Mouse (Mus musculus) liver, postnatal 0 days (tissue): ENCODE data around the gene Wipf2. TPM values are rescaled to one million over a fixed set of nuclear protein-coding genes. Genes with fewer than 3 reads are reported as not detected.
A peak's percentile ranks its signal among the peaks of the same experiment; 100 is the strongest.

Source experiments
- ATAC-seq: fragments of 200-750 bp; cut with Nextera tagmentation; 2 replicates; pipeline ENCODE4 v1.8.0; 2017; ENCODE audit warnings: mild to moderate bottlenecking, moderate library complexity
- DNase-seq: peaks from one replicate; pipeline ENCODE4 v3.0.0-alpha.2; 2016
- H3K27ac ChIP-seq: fragments of 300-500 bp; sonication (generic); 2 replicates; pipeline ENCODE4 v1.5.1; 2014; ENCODE audit warnings: antibody characterized with exemption, moderate library complexity, mild to moderate bottlenecking, low read depth
- H3K27me3 ChIP-seq: fragments of 300-500 bp; sonication (generic); 2 replicates; pipeline ENCODE4 v1.6.1; 2014; ENCODE audit warnings: low read length, control low read depth, mixed read lengths; ENCODE audit not compliant: insufficient read depth
- H3K36me3 ChIP-seq: fragments of 300-500 bp; sonication (generic); replicated peaks from 2 replicates; pipeline ENCODE4 v1.6.1; 2014; ENCODE audit warnings: mild to moderate bottlenecking, control low read depth, low read length, moderate library complexity, mixed read lengths; ENCODE audit not compliant: insufficient read depth
- H3K4me1 ChIP-seq: fragments of 300-500 bp; sonication (generic); 2 replicates; pipeline ENCODE4 v1.6.1; 2014; ENCODE audit warnings: antibody characterized with exemption, mild to moderate bottlenecking, control low read depth; ENCODE audit not compliant: insufficient read depth
- H3K4me2 ChIP-seq: fragments of 300-500 bp; sonication (generic); 2 replicates; pipeline ENCODE4 v1.6.1; 2014; ENCODE audit warnings: low read depth, mild to moderate bottlenecking, low read length, moderate library complexity, mixed read lengths
- H3K4me3 ChIP-seq: fragments of 300-500 bp; sonication (generic); 2 replicates; pipeline ENCODE4 v1.5.1; 2014; ENCODE audit warnings: low read depth, low read length
- H3K9ac ChIP-seq: fragments of 300-500 bp; sonication (generic); replicated peaks from 2 replicates; pipeline ENCODE4 v1.6.1; 2014; ENCODE audit warnings: mild to moderate bottlenecking, moderate library complexity
- H3K9me3 ChIP-seq: fragments of 300-500 bp; sonication (generic); 2 replicates; pipeline ENCODE4 v1.6.1; 2016; ENCODE audit warnings: mild to moderate bottlenecking, control low read depth, low read length, mixed read lengths
- CTCF ChIP-seq: sonication (generic); IDR thresholded peaks from 2 replicates; pipeline ENCODE4 v1.5.1; 2016; ENCODE audit warnings: antibody characterized with exemption, low read depth
- EP300 ChIP-seq: IDR thresholded peaks from 2 replicates; pipeline ENCODE4 v1.6.1; 2016; ENCODE audit warnings: antibody characterized with exemption, low read depth, mild to moderate bottlenecking
- whole genome bisulfite sequencing: fragments of 180-500 bp; shearing (Covaris S2); extraction: QIAGEN DNeasy Blood & Tissue Kit; methylation state at CpG from one replicate; pipeline ENCODE4 v1.1.7; 2014; ENCODE audit not compliant: insufficient replicate concordance; 5-methylcytosine and 5-hydroxymethylcytosine counted together
- polyA plus RNA-seq: library from polyadenylated mRNA; unstranded; fragments of >200 nt; fragmentation: Nextera tagmentation; extraction: Ambion mirVana; gene quantifications from 2 replicates; pipeline ENCODE4 v1.2.1, GENCODE M21; 2015

Wipf2 gene
- polyA plus RNA-seq, 1 experiment from 2014 or later: 1.2 TPM

DNA sequence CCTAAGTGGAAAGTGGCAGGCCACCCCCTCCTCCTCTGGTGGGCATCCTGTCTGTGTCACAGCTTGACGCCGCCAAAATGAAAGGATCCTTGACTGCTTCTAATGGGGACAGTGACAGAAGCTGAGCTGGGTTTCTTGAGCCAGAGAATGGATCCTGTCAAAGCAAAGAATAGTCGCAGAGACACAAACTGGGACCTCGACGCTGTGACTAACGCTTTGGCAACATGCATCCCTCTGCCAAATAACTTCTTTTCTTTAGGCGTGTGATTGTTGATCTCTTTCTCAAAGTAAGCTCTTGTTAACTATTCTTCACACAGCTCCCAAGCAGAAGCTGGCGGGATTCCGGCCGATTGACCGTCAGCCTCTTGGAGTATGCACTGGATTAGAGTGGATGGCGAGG lies 3.9 kb downstream of the Wipf2 start:
- H3K27me3 ChIP-seq: no peaks in the 10 kb centered on the region

DNA sequence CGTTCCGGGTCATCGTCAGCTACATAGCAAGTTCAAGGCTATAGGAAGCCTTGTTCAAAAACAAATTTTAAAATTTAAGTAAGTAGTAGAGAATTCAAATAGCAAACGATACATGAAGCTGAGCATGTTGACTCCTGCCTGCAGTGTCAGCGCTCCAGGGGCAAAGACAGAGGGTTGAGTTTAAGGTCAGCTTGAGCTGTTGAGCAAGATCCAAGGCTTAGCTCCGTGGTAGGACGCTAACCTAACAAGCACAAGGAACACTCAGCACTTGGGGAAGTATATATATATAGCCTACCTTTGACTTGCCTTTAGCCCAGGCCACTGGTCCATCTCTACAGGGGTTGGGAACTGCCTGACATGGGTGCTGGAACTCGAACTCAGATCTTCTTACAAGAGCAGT lies 6.5 kb downstream of the Wipf2 start:
- H3K4me2 ChIP-seq: no peak overlapping the region
- ATAC-seq: no peak
- no peak for DNase-seq
- peaks cover 5% of the 10 kb centered on the region; the same call in 1 of the 2 replicates for H3K4me1 ChIP-seq
- TF ChIP-seq CTCF (no peak), EP300 (no peak)
- H3K27me3 ChIP-seq: no peaks in the 10 kb centered on the region
- H3K9me3 ChIP-seq: no peaks in the 10 kb centered on the region
- 73% methylated on average over 8 of the region's 8 CpGs for WGBS
- H3K9ac ChIP-seq: no peak overlapping the region
- H3K36me3 ChIP-seq: peaks cover 25% of the 10 kb centered on the region
- no peak overlapping the region for H3K27ac ChIP-seq
- no peak overlapping the region for H3K4me3 ChIP-seq

More for the DNA sequence above, 3.9 kb downstream of the Wipf2 start:
- Histone ChIP-seq H3K4me2 (no peak overlapping the region), H3K36me3 (peaks cover 24% of the 10 kb centered on the region), H3K4me1 (peaks cover 8% of the 10 kb centered on the region), H3K9me3 (no peaks in the 10 kb centered on the region), H3K4me3 (no peak overlapping the region), H3K9ac (no peak overlapping the region), H3K27ac (no peak overlapping the region)
- DNase-seq: no peak
- no peak for TF ChIP-seq EP300
- TF ChIP-seq CTCF: no peak
- WGBS: 88% methylated on average over 12 of the region's 12 CpGs
- no peak for ATAC-seq

DNA sequence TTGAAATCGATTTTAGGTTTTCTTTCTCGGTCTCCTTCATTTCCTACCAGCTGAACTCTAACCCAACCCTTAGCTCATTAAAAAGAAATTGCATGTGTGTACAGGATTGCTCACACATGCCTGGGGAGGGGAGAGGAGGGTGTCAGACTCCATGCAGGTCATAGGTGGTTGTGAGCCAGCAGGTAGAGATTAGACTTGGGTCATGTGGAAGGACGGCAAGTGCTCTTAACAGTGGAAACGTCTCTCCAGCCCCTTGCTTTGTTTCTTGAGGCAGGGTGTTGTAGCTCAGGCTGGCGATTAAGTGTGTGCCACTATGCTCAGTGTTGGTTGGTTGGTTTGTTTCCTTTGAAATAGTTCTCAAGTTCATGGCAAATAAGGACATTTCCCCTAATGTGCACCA lies 7.4 kb downstream of the Wipf2 start:
- ATAC-seq: no peak
- 79% methylated on average over 5 of the region's 5 CpGs for WGBS
- H3K4me3 ChIP-seq: no peak overlapping the region
- H3K4me1 ChIP-seq: peaks cover 5% of the 10 kb centered on the region; the same call in 1 of the 2 replicates
- no peaks in the 10 kb centered on the region for H3K9me3 ChIP-seq
- DNase-seq: no peak
- no peak overlapping the region for H3K9ac ChIP-seq
- H3K27ac ChIP-seq: no peak overlapping the region
- peaks cover 30% of the 10 kb centered on the region for H3K36me3 ChIP-seq
- TF ChIP-seq CTCF (no peak), EP300 (no peak)
- no peak overlapping the region for H3K4me2 ChIP-seq
- H3K27me3 ChIP-seq: no peaks in the 10 kb centered on the region

DNA sequence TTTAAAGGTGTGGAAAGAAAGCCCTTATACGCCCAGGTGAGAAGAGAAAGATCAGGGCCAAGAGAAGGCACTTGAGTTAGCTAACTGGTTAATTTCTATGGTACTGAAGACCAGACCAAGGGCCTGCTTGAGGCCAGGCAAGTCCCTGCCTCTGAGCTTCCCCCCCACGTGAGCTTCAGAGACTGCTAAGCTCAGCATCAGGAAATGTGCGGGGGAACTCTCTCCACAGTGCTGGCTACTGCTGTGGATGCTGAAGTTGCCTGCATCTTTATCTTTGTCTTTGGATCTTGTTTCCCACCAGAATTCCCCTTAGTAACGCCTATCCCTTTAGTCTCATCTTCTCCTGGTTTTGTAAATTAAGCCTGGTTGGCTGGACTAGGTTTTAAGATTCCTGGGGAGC lies 8.0 kb downstream of the Wipf2 start:
- TF ChIP-seq EP300 (no peak), CTCF (no peak)
- 72% methylated on average over 4 of the region's 4 CpGs for WGBS
- no peak overlapping the region for H3K4me3 ChIP-seq
- no peaks in the 10 kb centered on the region for H3K27me3 ChIP-seq
- peaks cover 26% of the 10 kb centered on the region for H3K36me3 ChIP-seq
- DNase-seq: no peak
- peaks cover 5% of the 10 kb centered on the region; the same call in 1 of the 2 replicates for H3K4me1 ChIP-seq
- no peak overlapping the region for H3K9ac ChIP-seq
- no peak overlapping the region for H3K4me2 ChIP-seq
- ATAC-seq: no peak
- H3K9me3 ChIP-seq: no peaks in the 10 kb centered on the region
- H3K27ac ChIP-seq: no peak overlapping the region

DNA sequence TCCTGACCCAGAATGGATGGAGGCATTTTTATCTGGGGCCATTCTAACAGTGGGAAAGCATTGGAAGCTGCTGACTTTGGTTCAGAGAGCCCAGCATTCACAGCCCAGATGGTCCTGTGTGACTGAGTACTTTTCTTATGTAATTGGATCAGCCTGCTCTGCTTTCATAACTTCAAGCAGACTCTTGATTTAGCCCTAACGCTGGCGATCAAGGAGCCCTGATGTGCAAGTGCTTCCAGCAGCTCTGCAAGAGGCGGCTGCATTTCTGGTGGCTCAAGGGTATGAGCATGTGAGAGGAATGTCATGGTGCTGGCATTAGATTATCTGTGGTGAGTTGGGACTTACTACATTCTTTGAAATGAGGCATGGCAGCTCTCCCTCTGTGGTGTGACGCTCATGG lies 8.6 kb downstream of the Wipf2 start:
- Histone ChIP-seq H3K27ac (no peak overlapping the region), H3K4me3 (no peak overlapping the region), H3K36me3 (peaks cover 23% of the 10 kb centered on the region), H3K4me1 (peaks cover 5% of the 10 kb centered on the region; the same call in 1 of the 2 replicates), H3K27me3 (no peaks in the 10 kb centered on the region), H3K9me3 (no peaks in the 10 kb centered on the region), H3K4me2 (no peak overlapping the region), H3K9ac (no peak overlapping the region)
- DNase-seq (no peak), ATAC-seq (no peak)
- 90% methylated on average over 4 of the region's 4 CpGs for WGBS
- no peak for TF ChIP-seq EP300
- TF ChIP-seq CTCF: no peak

DNA sequence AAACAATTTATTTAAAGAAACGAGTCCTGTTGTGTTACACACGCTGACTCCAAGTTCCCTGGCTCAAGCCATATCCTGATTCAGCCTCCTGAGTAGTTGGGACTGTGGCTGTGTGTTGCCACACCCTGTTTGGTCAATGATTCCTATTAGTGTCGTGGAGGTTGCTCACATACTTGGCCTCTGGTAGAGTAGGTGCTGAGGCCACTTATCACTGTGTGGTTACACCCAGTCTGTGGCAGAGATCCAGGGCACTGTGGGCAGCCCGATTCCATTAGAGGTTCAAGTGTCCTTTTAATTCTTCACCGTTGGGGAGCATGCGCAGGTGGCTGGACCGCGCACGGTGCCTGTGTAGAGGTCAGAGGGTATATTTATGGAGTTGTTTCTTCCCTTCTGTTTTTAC lies 10.5 kb downstream of the Wipf2 start:
- peak; percentile 50 for ATAC-seq
- H3K36me3 ChIP-seq: peaks cover 9% of the 10 kb centered on the region
- peak; percentile 44 for DNase-seq
- TF ChIP-seq EP300 (no peak), CTCF (no peak)
- no peaks in the 10 kb centered on the region for H3K9me3 ChIP-seq
- 61% methylated on average over 9 of the region's 9 CpGs for whole genome bisulfite sequencing
- H3K27me3 ChIP-seq: no peaks in the 10 kb centered on the region
- H3K4me3 ChIP-seq: no peak overlapping the region
- H3K9ac ChIP-seq: no peak overlapping the region
- peaks cover 5% of the 10 kb centered on the region; the same call in 1 of the 2 replicates for H3K4me1 ChIP-seq
- no peak overlapping the region for H3K27ac ChIP-seq
- no peak overlapping the region for H3K4me2 ChIP-seq

DNA sequence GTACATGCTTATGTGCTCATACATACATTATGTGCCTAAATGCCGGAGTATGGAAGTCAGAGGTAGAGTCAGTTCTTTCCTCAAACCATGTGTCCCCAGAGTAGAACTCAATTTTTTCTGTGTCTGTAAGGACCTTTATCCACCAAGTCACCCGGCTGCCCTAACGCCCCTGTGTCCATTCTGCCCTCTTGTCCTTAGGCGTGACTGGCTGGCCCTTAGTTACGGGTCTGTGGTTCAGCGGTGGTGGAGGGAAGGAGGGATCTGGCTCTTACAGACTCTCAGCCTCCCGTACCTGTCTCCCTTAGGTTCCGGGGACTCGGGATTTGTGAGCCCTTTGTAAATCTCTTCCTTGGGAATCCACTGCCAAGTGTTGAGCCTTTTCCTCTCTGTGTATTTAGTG lies 13.6 kb downstream of the Wipf2 start:
- TF ChIP-seq CTCF (no peak), EP300 (no peak)

More for the DNA sequence above, 13.6 kb downstream of the Wipf2 start:
- Histone ChIP-seq H3K4me1 (peaks cover 5% of the 10 kb centered on the region; the same call in 1 of the 2 replicates), H3K4me3 (no peak overlapping the region), H3K36me3 (peaks cover 8% of the 10 kb centered on the region; the same call in 1 of the 2 replicates), H3K27me3 (no peaks in the 10 kb centered on the region), H3K9ac (no peak overlapping the region), H3K9me3 (no peaks in the 10 kb centered on the region), H3K27ac (no peak overlapping the region; the same call in 1 of the 2 replicates), H3K4me2 (no peak overlapping the region)
- ATAC-seq (peak; percentile 27; the same call in 1 of the 2 replicates), DNase-seq (no peak)
- WGBS: 76% methylated on average over 9 of the region's 9 CpGs
